Mouse (Mus musculus) heart, adult 2 months (tissue): ENCODE data around the gene Map4.

Experiments
- CTCF ChIP-seq: fragments of 200-600 bp; IDR thresholded peaks from 2 replicates; pipeline ENCODE4 v1.8.1; 2022; ENCODE audit warnings: antibody characterized with exemption, mild to moderate bottlenecking, moderate library complexity
- EP300 ChIP-seq: fragments of 200-500 bp; IDR thresholded peaks from 2 replicates; pipeline ENCODE4 v1.6.1; 2011; ENCODE audit warnings: low read depth, low read length, control low read depth; ENCODE audit not compliant: insufficient read depth
- POLR2A ChIP-seq: fragments of 200-500 bp; IDR thresholded peaks from 2 replicates; pipeline ENCODE4 v1.6.1; 2011; ENCODE audit warnings: mild to moderate bottlenecking, low read depth, low read length, control low read depth; ENCODE audit not compliant: insufficient read depth

DNA sequence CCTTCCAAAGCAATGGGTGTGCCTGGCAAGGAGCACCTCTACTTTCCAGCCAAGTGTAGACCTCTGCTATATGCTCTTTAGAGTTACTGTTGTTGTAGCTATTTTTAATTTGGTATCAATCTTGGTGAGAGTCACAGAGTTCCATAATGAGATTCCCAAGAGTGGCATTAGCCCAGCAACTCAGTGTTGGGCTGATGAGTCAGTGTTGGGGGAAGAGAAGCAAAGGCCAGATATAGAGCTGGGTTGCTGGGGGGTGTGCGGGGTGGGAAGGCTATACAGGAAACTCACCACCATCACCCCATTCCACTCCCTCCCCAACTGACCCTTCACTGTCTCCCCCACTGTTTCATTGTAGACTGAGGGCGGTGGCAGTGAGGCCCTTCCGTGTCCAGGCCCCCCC is 149.8 kb downstream of the Map4 start:
- no peak for TF ChIP-seq CTCF
- TF ChIP-seq POLR2A: no peak
- no peak for TF ChIP-seq EP300
